Mouse (Mus musculus) midbrain, embryonic 16.5 days (tissue): ENCODE measurements around the gene Cd28. TPM values are rescaled to one million over a fixed set of nuclear protein-coding genes. Genes with fewer than 3 reads are reported as not detected.

ENCODE experiments used
- ATAC-seq: fragments of 200-750 bp; cut with Nextera tagmentation; 2 replicates; pipeline ENCODE4 v1.8.0; 2017; ENCODE audit warnings: moderate TSS enrichment
- H3K27ac ChIP-seq: fragments of 300-500 bp; sonication (generic); 2 replicates; pipeline ENCODE4 v1.5.1; 2014; ENCODE audit warnings: mild to moderate bottlenecking, low read length, mixed read lengths
- H3K27me3 ChIP-seq: fragments of 300-500 bp; sonication (generic); 2 replicates; pipeline ENCODE4 v1.6.1; 2014; ENCODE audit warnings: low read depth, low read length, mixed read lengths; ENCODE audit not compliant: control insufficient read depth, insufficient read depth
- H3K36me3 ChIP-seq: fragments of 300-500 bp; sonication (generic); 2 replicates; pipeline ENCODE4 v1.6.1; 2014; ENCODE audit warnings: mild to moderate bottlenecking, low read length, moderate library complexity, mixed read lengths; ENCODE audit not compliant: control insufficient read depth, insufficient read depth
- H3K4me1 ChIP-seq: fragments of 300-500 bp; sonication (generic); 2 replicates; pipeline ENCODE4 v1.6.1; 2014; ENCODE audit warnings: mild to moderate bottlenecking, low read length, mixed read lengths; ENCODE audit not compliant: control insufficient read depth, insufficient read depth
- H3K4me2 ChIP-seq: fragments of 300-500 bp; sonication (generic); 2 replicates; pipeline ENCODE4 v1.6.1; 2014; ENCODE audit warnings: mild to moderate bottlenecking, low read length, mixed read lengths
- H3K4me3 ChIP-seq: fragments of 300-500 bp; sonication (generic); 2 replicates; pipeline ENCODE4 v1.5.1; 2014; ENCODE audit warnings: low read depth, mild to moderate bottlenecking, low read length, moderate library complexity, mixed read lengths
- H3K9ac ChIP-seq: fragments of 300-500 bp; sonication (generic); 2 replicates; pipeline ENCODE4 v1.6.1; 2014; ENCODE audit warnings: low read depth, low read length, mixed read lengths
- H3K9me3 ChIP-seq: fragments of 300-500 bp; sonication (generic); replicated peaks from 2 replicates; pipeline ENCODE4 v1.6.1; 2014; ENCODE audit warnings: mild to moderate bottlenecking, low read length, mixed read lengths; ENCODE audit not compliant: control insufficient read depth, poor library complexity, severe bottlenecking
- WGBS: fragments of 180-500 bp; shearing (Covaris S2); extraction: QIAGEN DNeasy Blood & Tissue Kit; methylation state at CpG from one replicate; pipeline ENCODE4 v1.1.7; 2014; 5-methylcytosine and 5-hydroxymethylcytosine counted together
- polyA plus RNA-seq: library from polyadenylated mRNA; unstranded; fragments of >200 nt; fragmentation: Nextera tagmentation; extraction: Ambion mirVana; gene quantifications from 2 replicates; pipeline ENCODE4 v1.2.1, GENCODE M21; 2015

Gene Cd28
- polyA plus RNA-seq, 1 experiment from 2014 or later: 0.11 TPM

DNA sequence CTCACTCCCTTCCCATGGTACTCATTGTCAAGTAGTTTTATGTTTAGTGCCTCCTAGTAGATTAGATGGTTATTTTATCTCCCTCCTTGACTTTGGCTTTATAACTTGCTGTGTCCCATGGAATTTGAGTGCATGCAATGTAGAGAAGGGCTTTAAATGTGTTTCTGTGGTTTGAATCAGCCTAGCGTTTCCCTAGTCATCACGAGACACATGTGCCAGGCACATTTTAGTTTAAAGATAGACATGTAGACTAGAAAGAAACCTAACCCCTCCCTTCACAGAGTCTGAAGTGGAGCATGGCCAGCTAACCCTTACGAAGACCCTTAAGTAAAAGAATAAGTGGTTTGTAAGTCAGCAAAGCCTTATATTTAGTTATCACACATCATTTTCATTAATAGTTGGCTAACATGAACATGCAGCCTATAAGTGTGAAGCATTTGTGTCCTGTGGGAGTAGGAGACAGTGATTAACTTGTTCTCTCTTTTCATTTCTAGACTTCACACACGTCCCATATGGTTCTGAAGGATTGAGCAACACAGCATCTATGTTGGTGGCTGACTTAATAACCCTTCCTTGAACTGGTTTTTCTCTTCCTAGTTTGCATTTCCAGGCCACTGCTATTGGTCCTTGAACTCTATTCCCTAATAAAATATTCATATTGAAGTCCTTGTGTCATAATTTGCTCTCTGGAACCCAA, 86.7 kb downstream of the Cd28 start:
- no peaks in the 10 kb centered on the region for H3K36me3 ChIP-seq
- no peaks in the 10 kb centered on the region for H3K4me1 ChIP-seq
- ATAC-seq: no peak
- H3K27me3 ChIP-seq: no peaks in the 10 kb centered on the region
- no peaks in the 10 kb centered on the region for H3K9me3 ChIP-seq
- 88% methylated on average over 4 of the region's 4 CpGs for WGBS
- no peak overlapping the region for H3K27ac ChIP-seq
- no peak overlapping the region for H3K4me3 ChIP-seq
- H3K9ac ChIP-seq: no peak overlapping the region
- no peak overlapping the region for H3K4me2 ChIP-seq

DNA sequence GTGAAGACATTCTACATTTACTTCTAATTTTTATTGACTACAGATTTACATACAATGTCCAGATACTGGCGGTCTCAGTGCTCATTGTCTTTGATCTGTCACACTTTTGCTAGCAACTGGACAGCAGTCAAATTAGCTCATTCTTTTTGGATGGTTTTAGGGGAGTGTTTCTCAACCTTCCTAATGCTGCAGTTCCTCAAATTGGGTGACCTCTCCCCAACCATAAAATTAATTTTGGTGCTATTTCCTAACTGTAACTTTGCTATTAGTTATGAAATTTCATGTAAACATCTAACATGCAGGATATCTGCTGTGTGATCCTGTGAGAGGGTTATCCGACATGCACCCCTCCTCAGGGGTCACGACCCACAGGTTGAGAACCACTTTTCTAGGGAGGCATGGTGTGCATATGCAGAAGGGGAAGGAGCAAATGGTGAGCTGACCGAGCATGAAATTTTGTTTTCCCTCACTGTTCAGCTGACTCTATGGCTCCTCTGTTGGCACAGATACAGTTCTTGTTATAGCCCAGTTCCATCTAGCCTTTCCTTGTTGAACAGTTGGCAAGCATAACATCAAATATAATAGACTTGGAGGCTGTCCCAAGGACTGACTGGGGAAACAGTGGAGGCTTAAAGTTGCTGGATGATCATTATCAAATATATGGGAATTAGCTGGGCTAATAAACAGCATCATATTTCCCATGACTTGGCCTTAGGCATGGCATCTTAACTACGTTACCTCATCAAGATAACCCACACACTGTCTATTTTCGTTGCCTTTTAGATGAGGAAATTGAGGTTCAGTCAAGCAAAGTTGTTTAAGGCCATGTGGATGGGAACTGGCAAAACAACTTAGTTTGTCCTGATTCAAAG, 87.5 kb downstream of the Cd28 start:
- no peak for ATAC-seq
- H3K36me3 ChIP-seq: no peaks in the 10 kb centered on the region
- H3K4me1 ChIP-seq: no peaks in the 10 kb centered on the region
- no peak overlapping the region for H3K9ac ChIP-seq
- H3K4me2 ChIP-seq: no peak overlapping the region
- H3K9me3 ChIP-seq: no peaks in the 10 kb centered on the region
- H3K27ac ChIP-seq: no peak overlapping the region
- no peak overlapping the region for H3K4me3 ChIP-seq
- WGBS: 86% methylated on average over 6 of the region's 6 CpGs
- no peaks in the 10 kb centered on the region for H3K27me3 ChIP-seq

DNA sequence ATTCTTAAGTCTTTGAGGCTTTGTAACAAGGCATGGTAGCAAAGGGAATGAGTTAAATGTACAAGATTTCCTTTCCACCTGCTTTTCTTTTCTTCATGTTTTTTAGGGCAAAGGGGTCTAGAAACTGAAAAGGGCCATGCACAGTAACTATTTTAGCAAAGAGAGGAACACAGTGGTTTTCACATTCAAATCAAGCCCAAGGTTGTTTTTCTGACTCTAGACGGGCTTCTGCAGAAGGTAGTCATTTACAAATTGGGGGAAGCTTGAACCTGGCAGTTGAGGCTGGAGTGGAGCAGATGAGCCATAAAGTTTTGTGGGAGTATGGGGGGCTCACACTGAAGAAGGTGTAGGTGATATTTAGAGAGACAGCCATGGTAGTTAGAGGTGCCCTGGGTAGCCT, 88.6 kb downstream of the Cd28 start:
- H3K4me1 ChIP-seq: no peaks in the 10 kb centered on the region
- no peaks in the 10 kb centered on the region for H3K9me3 ChIP-seq
- WGBS: 85% methylated on average over 1 of the region's 1 CpGs
- H3K27ac ChIP-seq: no peak overlapping the region
- H3K4me2 ChIP-seq: no peak overlapping the region
- no peak for ATAC-seq
- H3K4me3 ChIP-seq: no peak overlapping the region
- H3K9ac ChIP-seq: no peak overlapping the region
- H3K36me3 ChIP-seq: no peaks in the 10 kb centered on the region
- H3K27me3 ChIP-seq: no peaks in the 10 kb centered on the region

GRCm38 (mm10) chr1:60807748-60808147, 91.1 kb downstream of the Cd28 start:
- Histone ChIP-seq H3K27me3 (no peaks in the 10 kb centered on the region), H3K9ac (no peak overlapping the region), H3K27ac (no peak overlapping the region), H3K9me3 (no peaks in the 10 kb centered on the region), H3K4me2 (no peak overlapping the region), H3K4me1 (no peaks in the 10 kb centered on the region), H3K4me3 (no peak overlapping the region), H3K36me3 (no peaks in the 10 kb centered on the region)
- 100% methylated on average over 1 of the region's 1 CpGs for WGBS
- ATAC-seq: no peak

DNA sequence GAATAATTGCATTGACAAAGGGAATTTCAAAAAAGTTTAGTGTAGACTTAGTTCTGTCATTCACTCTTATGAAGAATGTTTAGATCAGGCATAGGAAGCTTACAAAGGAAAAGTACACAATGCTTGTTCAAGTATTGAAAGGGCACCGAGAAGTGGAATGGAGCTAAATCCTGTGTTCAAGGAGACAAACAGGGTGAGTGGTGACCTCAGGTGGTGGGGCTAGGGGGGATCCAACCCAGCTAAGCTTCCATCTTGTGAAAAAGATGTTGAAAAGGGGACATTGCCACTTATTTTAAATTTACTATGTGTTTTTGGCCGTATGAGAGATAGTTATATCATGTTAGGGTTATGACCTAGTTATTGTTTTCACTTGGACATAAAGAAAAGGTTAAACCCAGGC, 91.9 kb downstream of the Cd28 start:
- Histone ChIP-seq H3K9ac (no peak overlapping the region), H3K9me3 (no peaks in the 10 kb centered on the region), H3K36me3 (no peaks in the 10 kb centered on the region), H3K4me1 (no peaks in the 10 kb centered on the region), H3K4me3 (no peak overlapping the region), H3K4me2 (no peak overlapping the region), H3K27me3 (no peaks in the 10 kb centered on the region), H3K27ac (no peak overlapping the region)
- WGBS: 87% methylated on average over 2 of the region's 2 CpGs
- no peak for ATAC-seq

DNA sequence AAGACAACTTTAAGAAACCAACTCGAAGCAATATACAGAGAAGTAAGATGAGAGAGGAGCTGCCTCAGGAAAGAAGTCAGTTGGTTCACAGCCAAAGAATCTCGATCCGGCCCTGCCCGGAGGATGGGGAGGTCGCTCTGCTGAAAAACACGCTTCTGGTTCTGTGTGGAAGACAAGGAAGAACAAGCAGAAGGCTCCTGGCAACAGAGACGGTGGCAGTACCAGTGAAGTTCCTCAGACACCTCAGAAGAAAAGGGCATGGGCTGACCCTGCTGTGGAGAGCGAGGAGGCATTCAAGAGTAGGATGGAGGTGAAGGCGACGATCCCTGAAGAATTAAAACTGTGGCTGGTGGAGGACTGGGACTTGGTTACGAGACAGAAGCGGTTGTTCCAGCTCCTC, 92.6 kb downstream of the Cd28 start:
- H3K27ac ChIP-seq: no peak overlapping the region
- ATAC-seq: no peak
- 81% methylated on average over 12 of the region's 12 CpGs for WGBS

GRCm38 (mm10) chr1:60810821-60811220, 94.2 kb downstream of the Cd28 start:
- Histone ChIP-seq H3K27ac (no peak overlapping the region), H3K4me3 (no peak overlapping the region), H3K27me3 (no peaks in the 10 kb centered on the region), H3K4me1 (no peaks in the 10 kb centered on the region), H3K9ac (no peak overlapping the region), H3K36me3 (no peaks in the 10 kb centered on the region), H3K4me2 (no peak overlapping the region), H3K9me3 (no peaks in the 10 kb centered on the region)
- ATAC-seq: no peak

More for the DNA sequence above, 92.6 kb downstream of the Cd28 start:
- no peak overlapping the region for H3K4me3 ChIP-seq
- H3K36me3 ChIP-seq: no peaks in the 10 kb centered on the region
- no peak overlapping the region for H3K4me2 ChIP-seq
- H3K9ac ChIP-seq: no peak overlapping the region
- H3K4me1 ChIP-seq: no peaks in the 10 kb centered on the region
- no peaks in the 10 kb centered on the region for H3K27me3 ChIP-seq
- H3K9me3 ChIP-seq: no peaks in the 10 kb centered on the region

GRCm38 (mm10) chr1:60811998-60812397, 95.4 kb downstream of the Cd28 start:
- H3K4me3 ChIP-seq: no peak overlapping the region
- H3K9ac ChIP-seq: no peak overlapping the region
- H3K9me3 ChIP-seq: no peaks in the 10 kb centered on the region
- 97% methylated on average over 1 of the region's 1 CpGs for WGBS
- no peaks in the 10 kb centered on the region for H3K4me1 ChIP-seq
- H3K27me3 ChIP-seq: no peaks in the 10 kb centered on the region
- H3K36me3 ChIP-seq: no peaks in the 10 kb centered on the region
- no peak for ATAC-seq
- H3K4me2 ChIP-seq: no peak overlapping the region
- no peak overlapping the region for H3K27ac ChIP-seq

DNA sequence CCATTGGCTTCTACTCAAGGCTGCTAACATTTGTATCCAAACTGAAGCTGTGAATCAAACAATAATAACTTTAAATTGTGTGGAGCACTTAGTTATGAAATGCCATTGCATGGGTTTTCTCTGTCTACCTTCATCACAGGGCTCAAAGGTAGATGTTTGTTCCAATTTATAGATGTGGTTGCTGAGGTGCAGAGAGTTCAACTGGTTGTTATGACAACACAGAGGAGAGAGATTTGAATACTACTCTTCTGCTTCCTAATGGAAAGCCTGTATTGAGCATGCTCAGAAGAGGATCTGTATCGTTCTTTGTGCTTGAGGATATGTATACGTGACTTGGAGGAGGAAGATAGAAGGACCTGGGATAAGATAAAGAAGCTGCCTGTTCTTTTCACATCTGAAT, 96.8 kb downstream of the Cd28 start:
- 87% methylated on average over 2 of the region's 2 CpGs for WGBS
- H3K4me1 ChIP-seq: no peaks in the 10 kb centered on the region
- H3K27me3 ChIP-seq: no peaks in the 10 kb centered on the region
- no peaks in the 10 kb centered on the region for H3K9me3 ChIP-seq
- ATAC-seq: no peak
- H3K36me3 ChIP-seq: no peaks in the 10 kb centered on the region
- H3K4me3 ChIP-seq: no peak overlapping the region
- no peak overlapping the region for H3K9ac ChIP-seq
- no peak overlapping the region for H3K4me2 ChIP-seq
- no peak overlapping the region for H3K27ac ChIP-seq
